Mouse (Mus musculus) heart, adult 2 months (tissue): ENCODE data around the gene Mia.

Experiments
- CTCF ChIP-seq: fragments of 200-600 bp; IDR thresholded peaks from 2 replicates; pipeline ENCODE4 v1.8.1; 2022; ENCODE audit warnings: antibody characterized with exemption, mild to moderate bottlenecking, moderate library complexity
- EP300 ChIP-seq: fragments of 200-500 bp; IDR thresholded peaks from 2 replicates; pipeline ENCODE4 v1.6.1; 2011; ENCODE audit warnings: low read depth, low read length, control low read depth; ENCODE audit not compliant: insufficient read depth
- POLR2A ChIP-seq: fragments of 200-500 bp; IDR thresholded peaks from 2 replicates; pipeline ENCODE4 v1.6.1; 2011; ENCODE audit warnings: mild to moderate bottlenecking, low read depth, low read length, control low read depth; ENCODE audit not compliant: insufficient read depth

DNA sequence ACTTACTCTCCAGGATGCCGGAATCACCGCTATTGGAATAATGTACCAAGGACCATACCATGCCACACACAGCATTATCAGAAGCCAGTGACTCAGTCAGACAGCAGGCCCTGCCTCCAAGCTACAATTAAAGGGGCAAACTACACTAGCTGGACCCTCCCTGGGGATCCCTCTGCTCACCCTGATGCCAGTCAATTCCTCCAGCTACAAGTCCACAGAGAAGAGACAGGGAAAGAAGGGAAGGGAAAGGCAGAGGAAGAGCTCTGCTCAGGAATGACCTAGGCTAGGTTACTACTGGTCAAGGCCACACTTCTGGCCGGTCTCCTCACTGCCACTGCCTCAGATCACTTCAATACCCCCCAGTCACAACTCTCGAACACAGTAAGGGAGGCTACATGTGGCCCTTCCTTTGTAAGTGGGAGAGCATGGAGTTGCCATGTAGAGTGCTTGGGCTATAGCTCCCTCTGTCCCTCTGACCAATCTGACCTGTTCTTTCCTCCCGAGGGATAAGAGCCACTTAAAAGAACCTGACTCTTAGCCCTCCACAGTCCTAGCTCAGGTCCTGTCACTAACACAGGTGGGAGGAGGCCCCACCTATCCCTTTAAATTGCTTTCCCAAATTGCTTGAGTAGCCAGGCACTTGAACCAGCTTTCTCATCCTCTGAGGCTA, 18.0 kb downstream of the Mia start:
- TF ChIP-seq CTCF (no peak), POLR2A (no peak), EP300 (no peak)
